Mouse (Mus musculus) midbrain, embryonic 10.5 days (tissue): ENCODE measurements around the gene Myo1g. TPM values are rescaled to one million over a fixed set of nuclear protein-coding genes. Genes with fewer than 3 reads are reported as not detected.

Experiments used
- microRNA-seq: library from miRNA; unstranded; fragments of <30 nt; microRNA quantifications from one replicate; pipeline ENCODE4, GENCODE M21; 2017
- polyA plus RNA-seq: library from polyadenylated mRNA; unstranded; fragments of >200 nt; fragmentation: Nextera tagmentation; extraction: Ambion mirVana; gene quantifications from 2 replicates; pipeline ENCODE4 v1.2.1, GENCODE M21; 2016

Myo1g gene
- polyA plus RNA-seq, 1 experiment from 2014 or later = 0.86 TPM

Small RNA genes within 50 kb of the gene (microRNA-seq; reads per million reads assigned to microRNA genes)
- gene Gm22123 = not detected

Other genes starting within 250 kb of the Myo1g start
- gene Tmed4, start 246.1 kb downstream of the Myo1g start, polyA plus RNA-seq = 131 and 140 TPM in 2 replicates
- 107 and 111 TPM in 2 replicates for gene Ogdh, start 229.3 kb downstream of the Myo1g start, polyA plus RNA-seq
- gene Zmiz2, start 131.9 kb downstream of the Myo1g start, polyA plus RNA-seq = 13.8 and 18.6 TPM in 2 replicates
- 5,494 and 6,336 TPM in 2 replicates for gene Ppia, start 105.5 kb downstream of the Myo1g start, polyA plus RNA-seq
- gene H2afv, start 76.5 kb downstream of the Myo1g start, polyA plus RNA-seq = 961 and 1,033 TPM in 2 replicates
- gene Purb, start 45.0 kb downstream of the Myo1g start, polyA plus RNA-seq = 15.1 and 15.5 TPM in 2 replicates
- gene Ccm2, start 25.9 kb upstream of the Myo1g start, polyA plus RNA-seq = 106 and 108 TPM in 2 replicates
- 17.2 and 39.7 TPM in 2 replicates for gene Nacad, start 85.1 kb upstream of the Myo1g start, polyA plus RNA-seq
- 61.7 and 70.5 TPM in 2 replicates for gene Tbrg4, start 105.1 kb upstream of the Myo1g start, polyA plus RNA-seq
- gene Wap, start 117.7 kb upstream of the Myo1g start, polyA plus RNA-seq = not detected in 2 replicates
- gene Ramp3, start 137.6 kb upstream of the Myo1g start, polyA plus RNA-seq = 5.6 and 7.1 TPM in 2 replicates